Mouse (Mus musculus) liver, embryonic 14.5 days (tissue): ENCODE measurements around the gene Gpx5.

ENCODE experiments used
- CTCF ChIP-seq: IDR thresholded peaks from 2 replicates; pipeline ENCODE4 v1.5.1; 2016; ENCODE audit warnings: antibody characterized with exemption, low read depth, control low read depth
- EP300 ChIP-seq: IDR thresholded peaks from 2 replicates; pipeline ENCODE4 v1.6.1; 2016; ENCODE audit warnings: antibody characterized with exemption, low read depth

- no peak for TF ChIP-seq EP300
- TF ChIP-seq CTCF, result no peak
Observed at GRCm38 (mm10) chr13:21262787-21263461, 29.6 kb downstream of the Gpx5 start.
